Mouse (Mus musculus): ENCODE results near the gene Trappc2l. TPM values are rescaled to one million over a fixed set of nuclear protein-coding genes. Genes with fewer than 3 reads are reported as not detected.

Trappc2l gene
- total and polyA plus RNA-seq, 2 experiments from 2014 or later = 15.3 to 137 TPM

- Histone ChIP-seq H3K4me2 (ENCODE audit: low read depth) (no peak overlapping the region), H3K4me1 (ENCODE audit: insufficient read depth) (no peaks in the 10 kb centered on the region), H3K27ac (ENCODE audit: low read depth, low read length) (no peak overlapping the region), H3K9ac (no peak overlapping the region), H3K4me3 (ENCODE audit: low read depth, low read length) (no peak overlapping the region), H3K27me3 (ENCODE audit: insufficient read depth, low read length) (no peaks in the 10 kb centered on the region), H3K9me3 (ENCODE audit: low read length) (no peaks in the 10 kb centered on the region), H3K36me3 (ENCODE audit: insufficient read depth) (peaks cover 30% of the 10 kb centered on the region)
- WGBS = 82% methylated on average over 14 of the region's 14 CpGs
- DNase-seq = no peak
- no peak for TF ChIP-seq CTCF (IDR thresholded peaks at IDR 0.05; ENCODE audit: low read depth)
- ATAC-seq = no peak
These were observed 24.7 kb downstream of the Trappc2l start for GRCm38 (mm10) chr8:122635878-122636802.

- no peak for TF ChIP-seq CTCF (IDR thresholded peaks at IDR 0.05; ENCODE audit: low read depth)
- DNase-seq (no peak), ATAC-seq (no peak)
- 56% methylated on average over 9 of the region's 9 CpGs for WGBS
- no peak overlapping the region for H3K9ac ChIP-seq
- H3K4me3 ChIP-seq (ENCODE audit: low read depth, low read length) = no peak overlapping the region
- H3K9me3 ChIP-seq (ENCODE audit: low read length) = no peaks in the 10 kb centered on the region
- H3K36me3 ChIP-seq (ENCODE audit: insufficient read depth) = peaks cover 30% of the 10 kb centered on the region
- H3K4me1 ChIP-seq (ENCODE audit: insufficient read depth) = no peaks in the 10 kb centered on the region
- no peak overlapping the region for H3K4me2 ChIP-seq (ENCODE audit: low read depth)
- no peaks in the 10 kb centered on the region for H3K27me3 ChIP-seq (ENCODE audit: insufficient read depth, low read length)
- no peak overlapping the region for H3K27ac ChIP-seq (ENCODE audit: low read depth, low read length)
These were observed 25.3 kb downstream of the Trappc2l start for GRCm38 (mm10) chr8:122636803-122637175.

GRCm38 (mm10) chr8:122637230-122637629 lies 25.8 kb downstream of the Trappc2l start:
- no peak overlapping the region for H3K9ac ChIP-seq
- H3K4me2 ChIP-seq (ENCODE audit: low read depth) = no peak overlapping the region
- TF ChIP-seq CTCF (IDR thresholded peaks at IDR 0.05; ENCODE audit: low read depth) = no peak
- ATAC-seq (no peak), DNase-seq (no peak)
- WGBS = 86% methylated on average over 9 of the region's 9 CpGs
- H3K4me3 ChIP-seq (ENCODE audit: low read depth, low read length) = no peak overlapping the region
- no peak overlapping the region for H3K27ac ChIP-seq (ENCODE audit: low read depth, low read length)
- H3K36me3 ChIP-seq (ENCODE audit: insufficient read depth) = peaks cover 30% of the 10 kb centered on the region
- no peaks in the 10 kb centered on the region for H3K4me1 ChIP-seq (ENCODE audit: insufficient read depth)
- no peaks in the 10 kb centered on the region for H3K9me3 ChIP-seq (ENCODE audit: low read length)
- no peaks in the 10 kb centered on the region for H3K27me3 ChIP-seq (ENCODE audit: insufficient read depth, low read length)

- WGBS = 75% methylated on average over 16 of the region's 16 CpGs
- H3K27me3 ChIP-seq (ENCODE audit: insufficient read depth, low read length) = no peaks in the 10 kb centered on the region
- no peak for ATAC-seq
- no peak for TF ChIP-seq CTCF (IDR thresholded peaks at IDR 0.05; ENCODE audit: low read depth)
- H3K4me2 ChIP-seq (ENCODE audit: low read depth) = no peak overlapping the region
- no peak for DNase-seq
- no peak overlapping the region for H3K4me3 ChIP-seq (ENCODE audit: low read depth, low read length)
- peaks cover 21% of the 10 kb centered on the region for H3K36me3 ChIP-seq (ENCODE audit: insufficient read depth)
- H3K9me3 ChIP-seq (ENCODE audit: low read length) = no peaks in the 10 kb centered on the region
- no peaks in the 10 kb centered on the region for H3K4me1 ChIP-seq (ENCODE audit: insufficient read depth)
- H3K27ac ChIP-seq (ENCODE audit: low read depth, low read length) = no peak overlapping the region
- H3K9ac ChIP-seq = no peak overlapping the region
These were observed 27.2 kb downstream of the Trappc2l start for GRCm38 (mm10) chr8:122638601-122639000.

GRCm38 (mm10) chr8:122639521-122640248 lies 28.2 kb downstream of the Trappc2l start:
- peak; percentile 52 for ATAC-seq
- no peaks in the 10 kb centered on the region for H3K4me1 ChIP-seq (ENCODE audit: insufficient read depth)
- no peaks in the 10 kb centered on the region for H3K27me3 ChIP-seq (ENCODE audit: insufficient read depth, low read length)
- TF ChIP-seq CTCF (IDR thresholded peaks at IDR 0.05; ENCODE audit: low read depth) = no peak
- peaks cover 10% of the 10 kb centered on the region for H3K36me3 ChIP-seq (ENCODE audit: insufficient read depth)
- H3K4me2 ChIP-seq (ENCODE audit: low read depth) = no peak overlapping the region
- WGBS = 35% methylated on average over 16 of the region's 16 CpGs
- no peak overlapping the region for H3K9ac ChIP-seq
- H3K9me3 ChIP-seq (ENCODE audit: low read length) = no peaks in the 10 kb centered on the region
- H3K4me3 ChIP-seq (ENCODE audit: low read depth, low read length) = no peak overlapping the region
- no peak overlapping the region for H3K27ac ChIP-seq (ENCODE audit: low read depth, low read length)
- DNase-seq = peak; percentile 67

GRCm38 (mm10) chr8:122640825-122641224 lies 29.4 kb downstream of the Trappc2l start:
- Histone ChIP-seq H3K4me2 (ENCODE audit: low read depth) (no peak overlapping the region), H3K27me3 (ENCODE audit: insufficient read depth, low read length) (no peaks in the 10 kb centered on the region), H3K4me1 (ENCODE audit: insufficient read depth) (no peaks in the 10 kb centered on the region), H3K27ac (ENCODE audit: low read depth, low read length) (no peak overlapping the region), H3K4me3 (ENCODE audit: low read depth, low read length) (no peak overlapping the region), H3K36me3 (ENCODE audit: insufficient read depth) (peaks cover 6% of the 10 kb centered on the region), H3K9me3 (ENCODE audit: low read length) (no peaks in the 10 kb centered on the region), H3K9ac (no peak overlapping the region)
- 88% methylated on average over 4 of the region's 4 CpGs for WGBS
- ATAC-seq (no peak), DNase-seq (no peak)
- no peak for TF ChIP-seq CTCF (IDR thresholded peaks at IDR 0.05; ENCODE audit: low read depth)

- TF ChIP-seq CTCF (IDR thresholded peaks at IDR 0.05; ENCODE audit: low read depth) = peak; percentile 42
- Histone ChIP-seq H3K9ac (no peak overlapping the region), H3K27ac (ENCODE audit: low read depth, low read length) (no peak overlapping the region), H3K36me3 (ENCODE audit: insufficient read depth) (peaks cover 6% of the 10 kb centered on the region), H3K4me1 (ENCODE audit: insufficient read depth) (no peaks in the 10 kb centered on the region), H3K9me3 (ENCODE audit: low read length) (no peaks in the 10 kb centered on the region), H3K4me2 (ENCODE audit: low read depth) (no peak overlapping the region), H3K27me3 (ENCODE audit: insufficient read depth, low read length) (no peaks in the 10 kb centered on the region), H3K4me3 (ENCODE audit: low read depth, low read length) (no peak overlapping the region)
- peak; percentile 42 for DNase-seq
- WGBS = 73% methylated on average over 15 of the region's 15 CpGs
- peak; percentile 40; the same call in 1 of the 2 replicates for ATAC-seq
These were observed 30.0 kb downstream of the Trappc2l start for GRCm38 (mm10) chr8:122641406-122641805.
